Mouse (Mus musculus) E14TG2a.4 (cell line): ENCODE measurements at regions not wholly inside any gene's neighbourhood (a gene's known extent, or its start where the extent isn't known, plus 50 kb on each side); places are given as distances from the start of the nearest gene placed in this dataset.

Source experiments
- H3K27me3 ChIP-seq: 2 replicates; pipeline ENCODE4 v1.6.1; 2014; ENCODE audit warnings: low read length, control low read depth; ENCODE audit not compliant: insufficient read depth
- H3K36me3 ChIP-seq: 2 replicates; pipeline ENCODE4 v1.6.1; 2014; ENCODE audit warnings: low read length, control low read depth; ENCODE audit not compliant: insufficient read depth
- H3K4me1 ChIP-seq: replicated peaks from 2 replicates; pipeline ENCODE4 v1.6.1; 2014; ENCODE audit warnings: low read depth, low read length, control low read depth
- H3K4me3 ChIP-seq: replicated peaks from 2 replicates; pipeline ENCODE4 v1.5.1; 2014; ENCODE audit warnings: mild to moderate bottlenecking, low read length
- H3K9me3 ChIP-seq: 2 replicates; pipeline ENCODE4 v1.6.1; 2014; ENCODE audit warnings: low read length, control low read depth
- CTCF ChIP-seq: conservative IDR thresholded peaks from 2 replicates; pipeline ENCODE4 v1.5.1; 2014; ENCODE audit warnings: low read length
- NANOG ChIP-seq: IDR thresholded peaks from 2 replicates; pipeline ENCODE4 v1.6.1; 2014; ENCODE audit warnings: borderline replicate concordance, low read length, mixed read lengths
- POU5F1 ChIP-seq: IDR thresholded peaks from 2 replicates; pipeline ENCODE4 v1.6.1; 2014; ENCODE audit warnings: low read length, borderline replicate concordance

DNA sequence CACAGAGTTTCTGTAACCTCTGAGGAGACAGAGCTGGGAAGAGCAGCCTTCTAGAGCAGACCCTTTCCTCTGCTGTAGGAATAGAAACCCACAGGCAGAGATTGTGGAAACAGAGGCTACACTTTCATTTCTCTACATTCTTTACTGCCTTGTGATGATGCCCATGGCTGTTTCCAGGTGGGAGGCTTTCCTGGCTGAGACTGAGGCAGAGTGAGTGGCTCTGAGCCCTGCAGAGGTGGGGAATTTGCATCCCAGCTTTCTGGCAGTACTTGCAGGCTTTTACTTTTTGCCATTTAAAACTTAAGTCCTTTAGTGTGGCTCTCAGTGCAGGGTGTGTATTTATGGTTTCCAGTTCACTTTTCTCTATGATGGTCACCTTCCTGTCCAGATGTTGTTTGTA lies 50.5 kb upstream of the Slc22a23 start:
- no peaks in the 10 kb centered on the region for H3K27me3 ChIP-seq
- no peak for TF ChIP-seq CTCF
- no peak for TF ChIP-seq POU5F1
- no peak for TF ChIP-seq NANOG
- no peak overlapping the region for H3K4me3 ChIP-seq
- no peaks in the 10 kb centered on the region for H3K36me3 ChIP-seq
- H3K9me3 ChIP-seq, result no peaks in the 10 kb centered on the region
- H3K4me1 ChIP-seq, result peaks cover 9% of the 10 kb centered on the region

DNA sequence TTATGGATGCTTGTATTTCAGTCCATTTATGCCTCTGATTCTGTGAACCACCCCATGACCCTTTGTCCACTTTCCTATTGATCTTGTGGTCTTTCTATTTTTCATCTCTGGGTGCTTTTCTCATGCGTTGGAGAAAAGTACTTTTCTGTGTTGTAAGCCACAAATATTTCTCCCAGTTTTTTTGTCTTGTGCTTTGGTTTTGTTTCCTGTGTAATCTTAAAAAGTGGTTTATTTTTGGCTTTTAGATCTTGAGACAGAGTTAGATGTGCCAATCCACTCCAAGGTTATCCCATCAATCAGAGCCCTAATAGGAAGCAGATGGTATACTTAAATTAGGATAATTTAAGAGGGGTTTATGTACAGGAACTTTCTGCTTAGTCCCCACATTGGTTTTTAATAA lies 50.0 kb upstream of the Slc22a23 start:
- Histone ChIP-seq H3K27me3 (no peaks in the 10 kb centered on the region), H3K36me3 (no peaks in the 10 kb centered on the region), H3K4me3 (no peak overlapping the region), H3K4me1 (peaks cover 9% of the 10 kb centered on the region), H3K9me3 (no peaks in the 10 kb centered on the region)
- TF ChIP-seq CTCF (no peak), POU5F1 (no peak), NANOG (no peak)
